Mouse (Mus musculus): ENCODE measurements around the gene Tada2a. TPM values are rescaled to one million over a fixed set of nuclear protein-coding genes. Genes with fewer than 3 reads are reported as not detected.

The Tada2a gene
- total RNA-seq, 1 experiment: 38.9 TPM

DNA sequence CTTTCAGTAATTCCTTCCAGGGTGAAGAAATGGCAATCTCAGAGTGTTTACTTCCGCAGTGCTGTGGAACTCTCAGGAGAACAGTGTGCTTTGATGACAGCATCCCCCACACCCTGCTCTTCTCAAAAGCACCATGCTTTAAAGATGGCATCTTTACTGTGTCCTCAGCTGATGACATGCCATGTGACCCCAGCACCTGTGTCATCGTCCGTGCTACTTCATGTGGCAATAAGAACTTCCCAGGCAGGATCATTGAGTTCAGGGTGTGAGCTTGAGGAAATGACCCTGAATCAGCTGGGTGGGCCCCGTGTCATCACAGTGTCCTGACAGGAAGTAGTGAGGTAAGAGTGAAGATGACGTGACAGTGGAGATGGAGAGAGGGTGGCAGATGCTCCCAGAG, 96.8 kb downstream of the Tada2a start:
- no peak for DNase-seq (ENCODE audit: low read depth, low spot score)
- Histone ChIP-seq H3K9me3 (ENCODE audit: control insufficient read depth, insufficient read depth, low read depth, low read length) (no peaks in the 10 kb centered on the region), H3K9ac (ENCODE audit: insufficient read depth, low read depth, low read length, poor library complexity, severe bottlenecking) (no peak overlapping the region), H3K4me3 (ENCODE audit: insufficient read depth in 1 of 2, low read depth in 1 of 2, low read length in 2 of 2, poor library complexity in 1 of 2, severe bottlenecking in 1 of 2) (no peak overlapping the region), H3K4me1 (ENCODE audit: control insufficient read depth in 2 of 2, insufficient read depth in 2 of 2, low read length in 2 of 2, poor library complexity in 1 of 2) (no peaks in the 10 kb centered on the region), H3K36me3 (ENCODE audit: control insufficient read depth, insufficient read depth, low read length, poor library complexity, severe bottlenecking) (no peaks in the 10 kb centered on the region; the same call in 1 of the 2 replicates), H3K27ac (ENCODE audit: insufficient read depth, low read depth, low read length, poor library complexity, severe bottlenecking) (no peak overlapping the region)
- no peak for TF ChIP-seq HCFC1 (IDR thresholded peaks at IDR 0.05; ENCODE audit: borderline replicate concordance, insufficient read depth, low read length)
- in situ Hi-C loops (cut with MboI; ENCODE audit: low sequenced_read_pairs in 2 of 2, unreplicated experiment in 2 of 2): no loop called here

GRCm38 (mm10) chr11:84031971-84032370, 97.4 kb downstream of the Tada2a start:
- TF ChIP-seq ZNF384 (IDR thresholded peaks at IDR 0.05; ENCODE audit: low read depth, low read length) (peak; percentile 56; the same call in 1 of the 2 replicates), HCFC1 (IDR thresholded peaks at IDR 0.05; ENCODE audit: borderline replicate concordance, insufficient read depth, low read length) (no peak), ZC3H11A (IDR thresholded peaks at IDR 0.05; ENCODE audit: borderline replicate concordance, low read depth, low read length) (peak; percentile 59; the same call in 1 of the 2 replicates)
- Histone ChIP-seq H3K9ac (ENCODE audit: insufficient read depth, low read depth, low read length, poor library complexity, severe bottlenecking) (no peak overlapping the region), H3K4me1 (ENCODE audit: control insufficient read depth in 2 of 2, insufficient read depth in 2 of 2, low read length in 2 of 2, poor library complexity in 1 of 2) (no peaks in the 10 kb centered on the region), H3K27ac (ENCODE audit: insufficient read depth, low read depth, low read length, poor library complexity, severe bottlenecking) (no peak overlapping the region), H3K4me3 (ENCODE audit: insufficient read depth in 1 of 2, low read depth in 1 of 2, low read length in 2 of 2, poor library complexity in 1 of 2, severe bottlenecking in 1 of 2) (no peak overlapping the region), H3K36me3 (ENCODE audit: control insufficient read depth, insufficient read depth, low read length, poor library complexity, severe bottlenecking) (peaks cover 1% of the 10 kb centered on the region; the same call in 1 of the 2 replicates), H3K9me3 (ENCODE audit: control insufficient read depth, insufficient read depth, low read depth, low read length) (no peaks in the 10 kb centered on the region)
- in situ Hi-C loops (cut with MboI; ENCODE audit: low sequenced_read_pairs in 2 of 2, unreplicated experiment in 2 of 2): no loop called here
- DNase-seq (ENCODE audit: low read depth, low spot score): peak; percentile 42

Other genes starting within 250 kb of the Tada2a start
- 33.9 and 44.1 TPM in 2 replicates for gene Ddx52, start 187.5 kb downstream of the Tada2a start, total RNA-seq (2012; rRNA removed)
- 8.6 and 10.8 TPM in 2 replicates for gene Synrg, start 165.2 kb downstream of the Tada2a start, total RNA-seq (2012; rRNA removed)
- 12.5 and 24.0 TPM in 2 replicates for gene Dusp14, start 60.3 kb downstream of the Tada2a start, total RNA-seq (2012; rRNA removed)
- 65.3 and 68.0 TPM in 2 replicates for gene Acaca, start 72 bp upstream of the Tada2a start, total RNA-seq (2012; rRNA removed)
- gene Gm11437, start 37.9 kb upstream of the Tada2a start, total RNA-seq (2012; rRNA removed): not detected in 2 replicates

Data from ES-E14 (cell line).